In the genomic region with DNA sequence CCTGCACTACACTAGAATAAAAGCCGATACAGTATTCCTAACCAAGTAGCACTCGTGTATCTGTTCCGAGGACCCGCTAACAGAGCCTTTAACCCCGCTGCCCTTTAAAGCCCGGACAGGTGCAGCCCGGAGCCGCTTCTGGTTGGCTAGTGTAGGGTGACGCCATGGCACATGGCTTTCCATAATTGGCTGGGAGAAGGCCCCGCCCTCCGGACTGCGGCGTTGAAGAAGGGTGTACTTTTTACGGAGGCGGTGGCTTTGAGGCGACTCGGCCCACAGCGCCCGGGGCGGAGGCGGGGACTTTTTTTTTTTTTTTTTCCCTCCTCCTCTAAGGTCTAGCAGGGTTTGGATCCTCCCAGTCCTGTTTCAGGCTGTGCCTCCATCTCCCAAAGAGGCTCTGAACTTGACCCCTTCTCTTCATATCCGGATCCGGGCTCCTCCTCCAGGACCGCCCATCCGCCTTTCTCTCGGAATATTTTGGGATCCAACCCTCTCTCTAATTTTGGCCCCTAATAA, we compare ENCODE assay signal across 8 mouse cellular contexts. TPM values are rescaled to one million over a fixed set of nuclear protein-coding genes. Genes with fewer than 3 reads are reported as not detected.
DNase-seq lines count a peak whose midpoint lies in the region; ATAC-seq and TF ChIP-seq lines count a peak whose summit lies in the region.

A gene (plus strand): TSS at position 198 of the 516 bp plus-strand sequence.

- H3K4me2 ChIP-seq in heart, embryonic 14.5 days (ENCODE audit: low read length), result peak within 1 kb of the TSS; percentile 79
- peak within 1 kb of the TSS; percentile 97 for H3K4me2 ChIP-seq in liver, embryonic 11.5 days
- H3K4me2 ChIP-seq in myocyte (ENCODE audit: low read depth), result peak within 1 kb of the TSS; percentile 80

- peak within 1 kb of the TSS; percentile 75 for H3K4me3 ChIP-seq in forebrain, embryonic 10.5 days
- peak within 1 kb of the TSS; percentile 60 to 69 for H3K4me3 ChIP-seq in heart, embryonic 14.5 days (ENCODE audit: control insufficient read depth in 1 of 2, insufficient read depth in 1 of 2, low read depth in 1 of 2, low read length in 2 of 2)
- H3K4me3 ChIP-seq in liver, embryonic 11.5 days (ENCODE audit: low read depth, low read length), result peak within 1 kb of the TSS; percentile 59
- peak within 1 kb of the TSS; percentile 33 for H3K4me3 ChIP-seq in myocyte

- peaks cover 42% of the 10 kb centered on the region for H3K27me3 ChIP-seq in forebrain, embryonic 10.5 days (ENCODE audit: poor library complexity, severe bottlenecking)
- peaks cover 4% of the 10 kb centered on the region; the same call in 1 of the 2 replicates for H3K27me3 ChIP-seq in heart, embryonic 14.5 days (ENCODE audit: control insufficient read depth, insufficient read depth, low read length)
- peaks cover 23% of the 10 kb centered on the region for H3K27me3 ChIP-seq in liver, embryonic 11.5 days (replicated peaks; ENCODE audit: control insufficient read depth, insufficient read depth, low read length)
- H3K27me3 ChIP-seq in myocyte (ENCODE audit: control insufficient read depth, insufficient read depth, insufficient read length), result no peaks in the 10 kb centered on the region

- H3K36me3 ChIP-seq in forebrain, embryonic 10.5 days (replicated peaks), result peaks cover 13% of the 10 kb centered on the region
- peaks cover 15% of the 10 kb centered on the region for H3K36me3 ChIP-seq in heart, embryonic 14.5 days (ENCODE audit: control insufficient read depth, insufficient read depth, low read length)
- no peaks in the 10 kb centered on the region; the same call in 1 of the 2 replicates for H3K36me3 ChIP-seq in liver, embryonic 11.5 days (ENCODE audit: control insufficient read depth, insufficient read depth, low read length)
- H3K36me3 ChIP-seq in myocyte (ENCODE audit: control insufficient read depth, insufficient read depth), result peaks cover 2% of the 10 kb centered on the region

- peak; percentile 95 for ATAC-seq in heart, embryonic 14.5 days (ENCODE audit: insufficient number of reproducible peaks, insufficient read depth, low FRiP score, low read depth)
- ATAC-seq in liver, embryonic 11.5 days (replicated peaks; ENCODE audit: low FRiP score), result peak; percentile 96

- H3K9me3 ChIP-seq in forebrain, embryonic 10.5 days, result no peaks in the 10 kb centered on the region
- H3K9me3 ChIP-seq in heart, embryonic 14.5 days (ENCODE audit: control insufficient read depth, low read length), result no peaks in the 10 kb centered on the region
- no peaks in the 10 kb centered on the region for H3K9me3 ChIP-seq in liver, embryonic 11.5 days (ENCODE audit: control insufficient read depth, low read length)

- H3K4me1 ChIP-seq in forebrain, embryonic 10.5 days, result peaks cover 62% of the 10 kb centered on the region
- peaks cover 16 to 27% of the 10 kb centered on the region in 2 experiments for H3K4me1 ChIP-seq in heart, embryonic 14.5 days (ENCODE audit: control insufficient read depth in 2 of 2, insufficient read depth in 2 of 2, low read length in 2 of 2)
- peaks cover 17% of the 10 kb centered on the region for H3K4me1 ChIP-seq in liver, embryonic 11.5 days (replicated peaks; ENCODE audit: control insufficient read depth, insufficient read depth, low read length)

- H3K9ac ChIP-seq in heart, embryonic 14.5 days (ENCODE audit: low read length), result peak within 1 kb of the TSS; percentile 78
- peak within 1 kb of the TSS; percentile 80 for H3K9ac ChIP-seq in liver, embryonic 11.5 days (ENCODE audit: low read depth, low read length)

- under 1% methylated on average over 26 of the region's 26 CpGs for WGBS in forebrain, embryonic 10.5 days
- under 1% methylated on average over 25 of the region's 26 CpGs for WGBS in heart, embryonic 14.5 days
- WGBS in liver, embryonic 11.5 days, result under 1% methylated on average over 26 of the region's 26 CpGs

- TF ChIP-seq POLR2A in myocyte (IDR thresholded peaks at IDR 0.05; ENCODE audit: insufficient read length, low read depth), result peak; percentile 13

- H3K27ac ChIP-seq in forebrain, embryonic 10.5 days, result peak within 1 kb of the TSS; percentile 93
- peak within 1 kb of the TSS; percentile 70 to 86 for H3K27ac ChIP-seq in heart, embryonic 14.5 days (replicated peaks in 1 of 2; ENCODE audit: control insufficient read depth in 1 of 2, insufficient read depth in 1 of 2, low read depth in 2 of 2, low read length in 2 of 2)
- peak within 1 kb of the TSS; percentile 80 for H3K27ac ChIP-seq in liver, embryonic 11.5 days (ENCODE audit: low read depth, low read length)

- H3ac ChIP-seq in myocyte (ENCODE audit: control insufficient read depth, insufficient read length), result no peak within 1 kb of the TSS

- DNase-seq in CD8-positive naive resting alpha-beta T cell, adult 2 months (ENCODE audit: low read depth in 2 of 2, low spot score in 2 of 2), result peak; percentile 81 to 85
- DNase-seq in c-Kit-positive CD71-positive TER-119-negative erythroid progenitor cells, embryonic 14.5 days (ENCODE audit: low read depth), result peak; percentile 98
- DNase-seq in forebrain, embryonic 10.5 days (ENCODE audit: extremely low spot score, low spot score), result peak; percentile 94
- peak; percentile 96 for DNase-seq in kidney, postnatal 10 days
- DNase-seq in liver, embryonic 11.5 days (ENCODE audit: low spot score), result peak; percentile 95
- peak; percentile 92 to 93 for DNase-seq in spleen, postnatal 4 days (ENCODE audit: low spot score in 2 of 2)

- H3K79me2 ChIP-seq in myocyte (ENCODE audit: control insufficient read depth, insufficient read depth), result no peaks in the 10 kb centered on the region

TF ChIP-seq in myocyte, 11 proteins besides CTCF, POLR2A, EP300 and RAD21:
- TF ChIP-seq MYOG (IDR thresholded peaks at IDR 0.05; ENCODE audit: control insufficient read depth in 1 of 3, insufficient read depth in 1 of 3, insufficient read length in 2 of 3, low read depth in 2 of 3), result no peak
- TF ChIP-seq E2F4 (IDR thresholded peaks at IDR 0.05; ENCODE audit: insufficient read depth), result no peak
- no peak for TF ChIP-seq REST (IDR thresholded peaks at IDR 0.05; ENCODE audit: insufficient read depth, insufficient read length)
- no peak for TF ChIP-seq MYOD1 (IDR thresholded peaks at IDR 0.05; ENCODE audit: control insufficient read depth in 1 of 3, insufficient read length in 2 of 3, low read depth in 2 of 3)
- no peak for TF ChIP-seq POLR2AphosphoS2 (IDR thresholded peaks at IDR 0.05; ENCODE audit: insufficient read length, low read depth)
- no peak for TF ChIP-seq CEBPB (IDR thresholded peaks at IDR 0.05; ENCODE audit: insufficient read depth, poor library complexity, severe bottlenecking)
- no peak for TF ChIP-seq MAX (IDR thresholded peaks at IDR 0.05; ENCODE audit: low read depth)
- TF ChIP-seq TCF3 (IDR thresholded peaks at IDR 0.05; ENCODE audit: insufficient read length, low read depth), result no peak
- no peak for TF ChIP-seq TCF12 (IDR thresholded peaks at IDR 0.05; ENCODE audit: insufficient read depth, poor library complexity, severe bottlenecking)
- no peak for TF ChIP-seq SRF (IDR thresholded peaks at IDR 0.05; ENCODE audit: control insufficient read depth, insufficient read length, low read depth)
- no peak for TF ChIP-seq USF1 (IDR thresholded peaks at IDR 0.05; ENCODE audit: low read depth)
TF ChIP-seq in myocyte: peak in this region for 0.

RNA-seq across cellular contexts. Expression of the gene that starts here (rescaled TPM):
- polyA plus RNA-seq in forebrain, embryonic 10.5 days (2016; fragmentation: Nextera tagmentation; extraction: Ambion mirVana), result 31.1 and 33.2 TPM in 2 replicates
- 30.7 and 32.6 TPM in 2 replicates for polyA plus RNA-seq in heart, embryonic 14.5 days (2014; fragmentation: Nextera tagmentation; extraction: Ambion mirVana)
- polyA plus RNA-seq in liver, embryonic 11.5 days (2014; fragmentation: Nextera tagmentation; extraction: Ambion mirVana), result 17.5 and 18.5 TPM in 2 replicates
- polyA plus RNA-seq in myocyte (2012; fragmentation: generic; extraction: Trizol), result 78.2 TPM

Comparison
In these comparisons a context has a peak if more than half of its experiments do, and no peak if none do; other contexts are left out.
1. Peak in every context shown above with its lines: DNase-seq, ATAC-seq, H3K4me3 ChIP-seq and H3K27ac ChIP-seq.